Mouse (Mus musculus): ENCODE data around the gene Olfr2.
"Not testable (repeated sequence)": the region's sequence is repeated elsewhere in the genome, so short reads cannot be mapped to it uniquely, and the experiment has no call there.

Olfr2 gene

GRCm38 (mm10) chr7:107005972-107006371 lies at the start of gene Olfr2:
TSS of gene Olfr2 (minus strand) at chr7:107006072.
- no peak for DNase-seq (ENCODE audit: low spot score in 2 of 2)

DNA sequence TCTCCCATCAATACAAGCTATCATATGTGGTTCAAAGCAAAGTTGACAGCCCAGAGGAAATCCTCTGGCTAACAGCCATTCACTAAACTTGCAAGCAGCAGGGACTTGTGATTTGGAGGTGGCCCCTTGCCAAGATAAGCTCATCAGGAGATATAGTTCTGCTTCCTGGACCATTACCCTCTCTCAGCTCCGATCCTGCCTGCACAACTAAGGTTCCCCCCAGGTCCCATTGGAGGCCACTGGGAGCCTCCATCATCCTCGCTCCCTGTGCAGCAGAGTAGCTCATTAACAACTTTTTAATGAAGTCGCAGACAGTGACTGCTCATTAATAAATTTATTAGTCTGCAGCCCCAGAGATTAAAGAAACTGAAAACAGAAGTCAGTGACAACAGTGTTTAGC lies 41.7 kb upstream of the Olfr2 start:
- DNase-seq (ENCODE audit: low spot score in 2 of 2): no peak

DNA sequence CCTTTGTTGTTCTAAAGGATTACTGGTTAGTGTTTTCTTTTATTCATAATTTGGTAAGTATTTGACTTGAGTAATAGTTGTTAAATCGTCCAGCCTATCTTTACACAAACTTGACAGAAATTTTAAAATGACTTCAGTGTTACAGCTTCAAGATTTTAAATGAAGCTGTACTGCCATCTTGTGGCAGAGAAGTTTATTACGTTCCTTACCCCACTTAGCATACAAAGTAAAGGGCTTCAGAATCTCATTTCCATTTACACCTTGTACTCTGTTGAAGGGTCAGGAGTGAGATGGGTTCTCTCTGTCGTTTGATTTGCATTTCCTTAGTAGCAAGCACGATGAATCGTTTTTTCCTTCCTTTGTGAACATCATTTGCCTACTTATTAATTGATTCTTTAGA lies 40.0 kb upstream of the Olfr2 start:
- DNase-seq (ENCODE audit: low spot score in 2 of 2): no peak

GRCm38 (mm10) chr7:107044407-107044806 lies 38.5 kb upstream of the Olfr2 start:
- no peak for DNase-seq (ENCODE audit: low spot score in 2 of 2)

DNA sequence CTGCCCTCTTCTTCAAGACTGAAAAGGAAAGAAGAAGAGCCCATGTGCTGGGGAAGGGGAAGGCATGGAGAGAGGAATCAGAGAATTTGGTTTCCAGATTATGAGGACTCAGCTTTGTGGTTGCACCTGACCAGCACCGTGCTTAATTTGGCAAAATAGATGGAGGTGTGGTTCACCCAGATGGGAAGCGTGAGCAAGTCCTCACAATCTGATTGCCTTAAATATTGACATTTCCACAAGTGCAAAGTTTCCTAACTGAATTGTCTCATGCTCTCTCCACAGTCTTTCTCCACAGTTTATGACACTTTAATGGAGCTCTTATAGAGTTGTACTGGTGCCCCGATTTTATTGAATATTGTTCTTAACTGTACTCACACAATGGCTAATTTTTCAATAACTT lies 37.3 kb upstream of the Olfr2 start:
- no peak for DNase-seq (ENCODE audit: low spot score in 2 of 2)

GRCm38 (mm10) chr7:107039934-107040563 lies 34.2 kb upstream of the Olfr2 start:
- DNase-seq (ENCODE audit: low spot score in 2 of 2): no peak

- DNase-seq (ENCODE audit: low spot score in 2 of 2): no peak
Measured at GRCm38 (mm10) chr7:107030874-107031273, 25.0 kb upstream of the Olfr2 start, which contains the start of gene Olfr713. TSS of gene Olfr713 (plus strand) at chr7:107031174.

GRCm38 (mm10) chr7:107004169-107004568 lies 1.7 kb downstream of the Olfr2 start:
- no peak for DNase-seq (ENCODE audit: low spot score in 2 of 2)

GRCm38 (mm10) chr7:107000798-107001197 lies 5.1 kb downstream of the Olfr2 start:
- no peak for DNase-seq (ENCODE audit: low spot score in 2 of 2)

DNA sequence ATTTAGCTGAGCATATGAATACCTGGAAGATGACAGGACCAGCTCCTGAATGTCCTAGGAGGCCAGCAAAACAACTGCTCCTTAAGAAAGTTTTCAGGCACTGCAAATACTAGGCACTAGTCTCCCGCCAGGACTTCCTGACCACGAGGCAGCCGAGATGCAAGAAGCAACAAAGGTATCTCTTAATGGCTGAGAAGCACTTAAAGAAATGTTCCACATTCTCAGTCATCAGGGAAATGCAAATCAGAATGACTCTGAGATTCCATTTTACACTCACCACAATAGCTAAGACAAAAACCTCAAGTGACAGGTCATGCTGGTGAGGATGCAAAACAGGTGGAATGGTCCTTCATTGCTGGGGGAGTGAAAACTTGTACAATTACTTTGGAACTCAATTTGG lies 20.6 kb downstream of the Olfr2 start:
- DNase-seq (ENCODE audit: low spot score in 2 of 2): no peak

GRCm38 (mm10) chr7:106975353-106975752 lies 30.5 kb downstream of the Olfr2 start, which contains the start of gene Olfr711:
TSS of gene Olfr711 (minus strand) at chr7:106975453.
- no peak for DNase-seq (ENCODE audit: low spot score in 2 of 2)

DNA sequence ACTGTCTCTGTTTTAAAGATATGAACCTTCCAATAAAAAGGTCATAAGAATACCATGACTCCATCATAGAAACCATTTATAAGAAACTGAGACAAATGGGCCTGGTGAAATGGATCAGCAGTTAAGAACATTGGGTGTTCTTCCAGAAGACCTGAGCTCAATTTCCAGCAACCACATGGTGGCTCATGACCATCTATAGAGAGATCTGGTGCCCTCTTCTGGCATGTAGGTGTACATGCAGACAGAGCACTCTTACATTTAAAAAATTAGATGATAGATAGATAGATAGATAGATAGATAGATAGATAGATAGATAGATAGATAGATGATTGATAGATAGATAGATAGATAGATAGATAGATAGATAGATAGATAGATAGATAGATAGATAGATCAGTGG lies 38.4 kb downstream of the Olfr2 start:
- not testable (repeated sequence) for DNase-seq (ENCODE audit: low spot score in 2 of 2)

DNA sequence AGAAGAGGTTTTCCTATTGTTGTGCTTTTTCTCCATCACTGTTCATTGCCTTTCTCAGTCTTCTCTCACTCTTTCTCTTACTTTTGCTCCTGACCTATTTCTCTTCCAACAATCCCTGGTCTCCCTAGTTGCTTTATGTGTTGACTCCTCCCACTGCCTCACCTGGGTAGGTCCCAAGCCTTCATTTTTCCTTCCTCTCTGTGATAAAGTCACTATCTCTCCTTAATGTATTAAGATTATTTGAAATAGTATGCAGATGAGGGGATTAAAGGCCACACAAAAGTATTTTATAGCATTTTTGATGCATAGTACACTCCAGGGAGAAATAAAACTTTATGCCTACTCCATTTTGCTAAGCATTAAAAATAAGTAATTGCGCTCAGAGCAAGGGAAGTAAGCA lies 42.0 kb downstream of the Olfr2 start, which contains the start of gene Olfr6:
Gene Olfr6, minus strand, starts transcription at position 101 of the 400 bp plus-strand sequence.
- DNase-seq (ENCODE audit: low spot score in 2 of 2): no peak

DNA sequence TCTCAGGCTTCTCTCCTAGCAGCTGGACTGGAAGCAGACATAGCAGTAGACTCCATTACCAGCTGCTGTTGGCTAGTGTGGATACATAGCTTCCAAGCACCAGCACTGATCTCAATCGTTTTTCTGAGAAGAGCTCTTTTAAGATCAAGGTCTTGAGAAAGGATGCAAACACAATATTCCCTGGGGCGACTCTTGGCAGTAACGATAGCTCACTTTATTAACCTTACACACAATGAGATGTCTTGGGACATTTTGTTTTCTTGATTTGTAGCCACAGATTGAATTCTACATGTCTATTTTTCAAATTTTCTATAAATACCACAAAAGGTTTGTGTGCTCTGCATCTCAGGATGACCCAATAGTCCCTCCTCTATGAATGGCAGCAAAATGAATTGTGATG lies 57.7 kb downstream of the Olfr2 start, which contains the start of gene Olfr710:
Gene Olfr710, minus strand, starts transcription at position 101 of the 400 bp plus-strand sequence.
- no peak for DNase-seq (ENCODE audit: low spot score in 2 of 2)

All from urinary bladder, postnatal 4 days (tissue).